Mouse (Mus musculus): ENCODE results near the gene Nck2.

Nck2 gene

DNA sequence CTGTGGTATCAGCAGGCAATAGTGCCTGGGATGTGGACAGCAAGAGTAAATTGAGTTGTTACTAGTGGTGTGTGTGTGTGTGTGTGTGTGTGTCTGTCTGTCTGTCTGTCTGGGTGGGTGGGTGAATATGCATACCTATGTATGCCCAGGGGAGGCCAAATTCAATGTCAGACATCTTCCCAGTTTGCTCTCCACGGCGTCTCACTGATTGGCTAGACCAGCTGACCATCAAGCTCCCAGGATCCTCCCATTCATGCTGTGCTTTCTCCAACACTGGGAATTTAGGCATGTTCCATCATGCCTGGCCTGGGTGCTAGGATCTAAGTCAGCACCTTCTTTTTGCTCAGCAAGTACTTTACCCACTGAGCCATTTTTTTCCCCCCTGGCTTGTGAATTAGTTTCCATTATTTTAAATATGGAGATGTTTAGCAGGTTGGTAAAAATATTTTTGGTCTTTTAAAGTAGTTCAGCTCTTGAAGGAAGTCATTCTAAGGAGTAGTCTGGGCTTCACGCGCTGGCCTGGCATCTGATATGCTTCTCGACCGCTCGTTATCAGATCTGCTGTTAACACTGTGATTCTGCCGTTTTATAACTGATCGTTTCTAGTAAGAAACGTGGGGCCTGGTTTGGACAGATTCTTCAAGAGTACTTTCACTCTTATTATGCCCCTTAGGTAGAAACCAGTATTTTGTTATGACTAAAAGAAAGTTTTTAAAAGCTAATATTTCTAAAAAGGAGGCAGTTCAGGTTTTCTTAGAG, 26.2 kb downstream of the Nck2 start:
- DNase-seq (ENCODE audit: low read depth) = no peak

- no peak for DNase-seq (ENCODE audit: low read depth)
These were observed 27.0 kb downstream of the Nck2 start for GRCm38 (mm10) chr1:43471180-43472045.

DNA sequence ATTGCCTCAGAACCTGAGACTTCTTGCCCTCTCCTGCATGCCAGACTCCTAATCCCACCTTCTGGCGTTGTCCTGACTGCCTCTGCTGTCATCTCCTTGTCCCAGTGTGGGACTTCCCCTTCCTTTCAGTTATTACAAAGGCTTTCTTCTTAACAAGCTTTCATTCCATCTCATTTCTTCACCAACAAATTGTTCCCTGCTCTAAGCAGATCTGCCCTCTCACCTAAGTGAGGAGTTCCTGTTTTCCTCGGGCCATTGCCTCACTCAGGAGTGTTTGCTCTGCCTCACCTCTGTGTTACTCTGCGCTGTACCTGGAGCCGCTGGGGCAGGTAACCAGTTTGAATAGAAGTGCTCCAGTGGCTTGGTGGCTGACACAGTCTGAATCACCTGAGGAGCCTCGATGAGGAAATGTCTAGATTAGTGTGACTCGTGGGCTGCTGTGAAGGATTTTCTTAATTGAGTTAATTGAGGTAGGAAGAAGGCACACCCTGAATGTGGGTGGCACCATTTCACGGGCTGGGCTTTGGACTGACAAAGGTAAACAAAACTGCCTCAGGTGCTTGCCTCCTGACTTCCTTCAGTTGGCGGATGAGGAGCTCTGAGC, 27.8 kb downstream of the Nck2 start:
- DNase-seq (ENCODE audit: low read depth) = no peak

- no peak for DNase-seq (ENCODE audit: low read depth)
These were observed 29.6 kb downstream of the Nck2 start for GRCm38 (mm10) chr1:43473734-43474534.

GRCm38 (mm10) chr1:43474535-43475409, 30.4 kb downstream of the Nck2 start:
- peak; percentile 65 for DNase-seq (ENCODE audit: low read depth)

GRCm38 (mm10) chr1:43477954-43478353, 33.6 kb downstream of the Nck2 start:
- no peak for DNase-seq (ENCODE audit: low read depth)

GRCm38 (mm10) chr1:43485204-43485603, 40.8 kb downstream of the Nck2 start:
- DNase-seq (ENCODE audit: low read depth) = no peak

DNA sequence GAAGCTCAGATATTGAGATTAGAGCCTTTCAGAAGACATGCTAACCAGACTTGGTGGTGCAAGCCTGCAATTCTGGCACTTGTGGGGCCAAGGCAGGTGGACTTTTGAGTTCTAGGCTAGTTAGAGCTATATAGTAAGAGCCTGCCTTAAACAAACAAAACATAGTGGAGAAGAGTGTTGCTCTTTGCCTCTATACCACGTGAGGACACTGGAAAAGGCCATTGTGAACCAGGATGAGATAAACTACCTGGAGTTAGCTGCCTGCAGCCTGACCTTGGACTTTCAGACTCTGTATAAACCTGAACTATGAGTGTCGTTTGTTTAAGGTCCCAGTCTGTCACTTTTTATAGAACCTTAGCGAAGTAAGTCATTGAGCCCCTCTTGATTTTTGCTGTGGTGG, 42.1 kb downstream of the Nck2 start:
- DNase-seq (ENCODE audit: low read depth) = no peak

GRCm38 (mm10) chr1:43486956-43487722, 42.8 kb downstream of the Nck2 start:
- no peak for DNase-seq (ENCODE audit: low read depth)

DNA sequence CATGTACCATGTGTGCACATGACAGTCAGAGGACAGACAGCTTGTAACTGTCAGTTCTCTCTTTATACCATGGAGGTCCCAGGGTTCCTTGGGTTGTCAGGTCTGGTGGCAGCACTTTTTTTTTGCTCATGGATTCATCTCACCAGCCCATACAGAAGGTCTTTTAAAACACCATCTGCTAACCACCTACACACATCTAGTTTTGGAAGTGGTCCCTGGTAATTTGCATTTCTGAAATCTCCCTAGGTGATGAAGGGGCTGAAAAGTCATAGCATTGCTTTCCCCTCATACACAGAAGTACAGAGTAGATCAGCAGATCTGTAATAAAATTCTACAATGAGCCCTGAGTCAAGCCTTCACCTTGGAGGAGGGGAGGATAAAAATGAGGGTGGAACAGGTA, 44.9 kb downstream of the Nck2 start:
- no peak for DNase-seq (ENCODE audit: low read depth)

DNA sequence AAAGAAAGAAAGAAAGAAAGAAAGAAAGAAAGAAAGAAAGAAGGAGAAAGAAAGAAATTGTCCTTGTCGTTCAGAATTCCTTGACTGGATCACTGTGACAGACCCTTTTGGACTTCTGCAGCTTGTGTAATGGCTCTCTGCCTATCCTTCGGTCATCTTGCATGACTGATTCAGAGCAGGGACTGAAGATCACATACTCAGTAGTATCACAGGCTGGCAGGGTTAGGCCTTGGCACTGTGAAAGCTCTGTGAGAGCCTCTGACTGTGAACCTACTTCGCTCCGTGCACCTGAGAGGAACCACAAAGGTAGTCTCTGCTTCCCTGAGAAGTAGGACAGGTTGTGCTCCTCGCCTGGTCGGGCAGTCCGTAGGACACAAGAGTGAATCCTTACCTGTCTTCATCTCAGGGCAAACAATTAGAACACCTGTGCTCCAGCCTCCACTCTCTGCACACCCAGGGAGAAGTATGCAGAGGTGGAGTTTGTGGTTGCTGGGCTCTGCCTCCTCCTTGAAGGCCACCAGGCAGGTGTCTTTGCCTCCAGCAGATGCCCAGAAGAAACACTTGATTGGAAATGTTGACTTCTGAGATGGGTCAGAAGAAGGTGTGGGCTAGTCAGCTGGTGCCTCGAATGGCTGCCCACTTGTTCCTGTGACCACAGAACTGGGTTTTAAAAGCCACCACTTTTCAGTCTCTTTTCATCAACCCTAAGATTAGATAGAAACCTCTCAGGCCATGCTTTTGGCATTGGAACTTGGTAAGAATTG, 47.3 kb downstream of the Nck2 start:
- DNase-seq (ENCODE audit: low read depth) = no peak

DNA sequence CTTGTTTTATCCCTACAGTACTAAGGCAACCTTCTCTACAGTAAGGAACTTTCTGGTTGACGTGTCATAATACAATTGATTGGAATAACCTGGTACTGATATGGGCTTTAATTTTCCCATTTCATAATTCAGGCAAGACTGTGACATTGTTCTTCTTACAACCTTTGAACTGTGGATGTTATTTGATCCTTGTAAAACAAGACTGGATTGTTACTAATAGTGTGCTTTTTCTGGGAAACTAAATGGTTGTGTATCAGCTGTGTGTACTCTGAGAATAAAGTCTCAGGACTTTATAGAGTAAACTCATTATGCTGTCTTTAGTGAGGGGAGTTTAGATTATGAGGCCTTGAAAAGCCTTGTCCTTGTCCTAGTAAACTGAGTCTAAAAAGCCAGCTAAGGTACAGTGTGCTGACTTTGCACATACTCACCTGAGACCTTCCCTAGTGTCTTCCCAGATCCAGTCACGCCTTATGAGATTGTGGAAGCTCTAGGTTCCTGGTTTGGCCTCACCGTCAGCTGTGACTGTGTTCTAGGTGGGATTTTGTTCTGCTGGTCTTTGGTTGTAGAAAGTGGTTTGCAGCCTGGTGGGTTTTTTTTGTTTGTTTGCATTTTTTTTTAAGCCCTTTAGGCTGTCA, 48.5 kb downstream of the Nck2 start:
- DNase-seq (ENCODE audit: low read depth) = no peak

DNA sequence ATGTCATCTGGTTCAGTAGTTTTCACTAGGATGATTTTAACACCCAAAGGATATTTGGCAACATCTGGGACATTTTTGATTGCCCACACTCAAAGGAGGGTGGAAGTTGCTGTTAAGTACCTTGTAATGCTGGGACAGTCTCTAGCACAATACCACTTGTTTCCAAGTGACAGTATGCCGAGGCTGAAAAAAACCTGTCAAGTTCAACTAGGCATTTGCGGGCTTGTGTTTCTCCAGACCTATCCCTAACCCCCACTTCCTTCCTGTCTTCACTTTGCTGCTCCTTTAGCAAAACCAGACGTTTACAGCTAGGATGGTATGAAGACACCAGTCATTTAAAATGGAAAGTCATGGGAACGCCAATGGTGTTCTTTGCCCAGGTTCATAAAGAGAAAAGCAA, 51.7 kb downstream of the Nck2 start:
- DNase-seq (ENCODE audit: low read depth) = no peak

- no peak for DNase-seq (ENCODE audit: low read depth)
These were observed 52.6 kb downstream of the Nck2 start for GRCm38 (mm10) chr1:43496993-43497392.

GRCm38 (mm10) chr1:43497951-43498350, 53.6 kb downstream of the Nck2 start:
- DNase-seq (ENCODE audit: low read depth) = no peak

- DNase-seq (ENCODE audit: low read depth) = no peak
These were observed 55.7 kb downstream of the Nck2 start for GRCm38 (mm10) chr1:43500121-43500520.

- DNase-seq (ENCODE audit: low read depth) = no peak
These were observed 57.0 kb downstream of the Nck2 start for GRCm38 (mm10) chr1:43501143-43501919.
